8 mouse cellular contexts compared by ENCODE assay signal in genomic region chr7:16463214-16463613, GRCm38 (mm10). TPM values are rescaled to one million over a fixed set of nuclear protein-coding genes. Genes with fewer than 3 reads are reported as not detected.
DNase-seq lines count a peak whose midpoint lies in the region; ATAC-seq and TF ChIP-seq lines count a peak whose summit lies in the region.

No protein-coding gene starts in this region.

- peaks cover 40% of the 10 kb centered on the region for H3K27me3 ChIP-seq in forebrain, embryonic 12.5 days

- peak; percentile 8; the same call in 1 of the 2 replicates for ATAC-seq in forebrain, embryonic 12.5 days (ENCODE audit: low FRiP score)
- peak; percentile 76 to 81 for ATAC-seq in hematopoietic stem cell, adult 5-6 weeks (replicated peaks in 1 of 2; ENCODE audit: insufficient read depth in 1 of 2, low FRiP score in 2 of 2, low TSS enrichment in 1 of 2, low read depth in 1 of 2, poor library complexity in 2 of 2, severe bottlenecking in 2 of 2)

- no peak overlapping the region for H3K9ac ChIP-seq in ES-E14 (ENCODE audit: insufficient read depth, low read depth, low read length, poor library complexity, severe bottlenecking)
- H3K9ac ChIP-seq in forebrain, embryonic 12.5 days, result no peak overlapping the region

- no peak overlapping the region for H3K4me2 ChIP-seq in forebrain, embryonic 12.5 days

- no peak overlapping the region for H3K4me3 ChIP-seq in ES-E14 (ENCODE audit: insufficient read depth in 1 of 2, low read depth in 1 of 2, low read length in 2 of 2, poor library complexity in 1 of 2, severe bottlenecking in 1 of 2)
- H3K4me3 ChIP-seq in forebrain, embryonic 12.5 days (replicated peaks), result no peak overlapping the region

- DNase-seq in ES-E14 (ENCODE audit: low read depth, low spot score), result peak; percentile 80
- DNase-seq in brain, adult 2 months (ENCODE audit: low read depth, low spot score), result peak; percentile 72
- DNase-seq in layer of hippocampus, postnatal 14 days (ENCODE audit: low spot score in 2 of 2), result peak; percentile 75 to 81
- peak; percentile 89 for DNase-seq in mesoderm, embryonic 11.5 days (ENCODE audit: low read depth, low spot score)
- DNase-seq in right cerebral cortex, postnatal 14 days, result peak; percentile 83
- DNase-seq in urinary bladder, postnatal 14 days (ENCODE audit: low spot score), result peak; percentile 85

- in situ Hi-C loops in ES-E14 (cut with MboI; ENCODE audit: low sequenced_read_pairs in 2 of 2, unreplicated experiment in 2 of 2), result no loop called here

- no peaks in the 10 kb centered on the region for H3K9me3 ChIP-seq in ES-E14 (ENCODE audit: control insufficient read depth, insufficient read depth, low read depth, low read length)
- H3K9me3 ChIP-seq in forebrain, embryonic 12.5 days, result no peaks in the 10 kb centered on the region

- H3K4me1 ChIP-seq in ES-E14 (ENCODE audit: control insufficient read depth in 2 of 2, insufficient read depth in 2 of 2, low read length in 2 of 2, poor library complexity in 1 of 2), result peaks cover 0 to 4% of the 10 kb centered on the region in 2 experiments; a peak in 1 of 4 replicates
- peaks cover 6% of the 10 kb centered on the region; the same call in 1 of the 2 replicates for H3K4me1 ChIP-seq in forebrain, embryonic 12.5 days

- no peaks in the 10 kb centered on the region for H3K36me3 ChIP-seq in ES-E14 (ENCODE audit: control insufficient read depth, insufficient read depth, low read length, poor library complexity, severe bottlenecking)
- no peaks in the 10 kb centered on the region for H3K36me3 ChIP-seq in forebrain, embryonic 12.5 days (replicated peaks)

- WGBS in forebrain, embryonic 12.5 days, result 1% methylated on average over 14 of the region's 14 CpGs

- H3K27ac ChIP-seq in ES-E14 (ENCODE audit: insufficient read depth, low read depth, low read length, poor library complexity, severe bottlenecking), result no peak overlapping the region
- H3K27ac ChIP-seq in forebrain, embryonic 12.5 days, result no peak overlapping the region

TF ChIP-seq in ES-E14, 5 proteins besides CTCF, POLR2A, EP300 and RAD21:
- TF ChIP-seq ZNF384 (IDR thresholded peaks at IDR 0.05; ENCODE audit: low read depth, low read length) (no peak), HCFC1 (IDR thresholded peaks at IDR 0.05; ENCODE audit: borderline replicate concordance, insufficient read depth, low read length) (no peak), ZC3H11A (IDR thresholded peaks at IDR 0.05; ENCODE audit: borderline replicate concordance, low read depth, low read length) (no peak), CHD2 (IDR thresholded peaks at IDR 0.05; ENCODE audit: low read depth, low read length) (no peak), MAFK (IDR thresholded peaks at IDR 0.05; ENCODE audit: insufficient read depth, low read depth, low read length) (no peak)

RNA-seq across cellular contexts. Expression of gene Tmem160, which starts 10.6 kb away (rescaled TPM):
- total RNA-seq in ES-E14 (2012; rRNA removed), result 82.7 and 117 TPM in 2 replicates
- 42.4 and 53.1 TPM in 2 replicates for polyA plus RNA-seq in forebrain, embryonic 12.5 days (2016; fragmentation: Nextera tagmentation; extraction: Ambion mirVana)
- total RNA-seq in hematopoietic stem cell, adult 5-6 weeks (2017), result 6.1 and 11.9 TPM in 2 replicates
- 10 to 100 TPM; 90.2 to 90.8 TPM for total RNA-seq in layer of hippocampus, postnatal 14 days (2021)

RNA-seq across cellular contexts. Expression of gene Npas1, which starts 14.3 kb away (rescaled TPM):
- 0.22 and 0.48 TPM in 2 replicates for total RNA-seq in ES-E14 (2012; rRNA removed)
- 1.8 and 2.0 TPM in 2 replicates for polyA plus RNA-seq in forebrain, embryonic 12.5 days (2016; fragmentation: Nextera tagmentation; extraction: Ambion mirVana)
- total RNA-seq in hematopoietic stem cell, adult 5-6 weeks (2017), result not detected in 2 replicates
- total RNA-seq in layer of hippocampus, postnatal 14 days (2021), result 10 to 100 TPM; 19.7 to 23.6 TPM

Comparison
In these comparisons a context has a peak if more than half of its experiments do, and no peak if none do; other contexts are left out.
1. RNA of gene Npas1, which starts 14.3 kb away (total RNA-seq): 19.7 to 23.6 TPM in layer of hippocampus, postnatal 14 days; 0.22 to 0.48 TPM in ES-E14 and not detected in hematopoietic stem cell, adult 5-6 weeks; every median in the first group is over 10 times any median in the second.
2. Peak in every context shown above with its lines, with median percentiles within 50 percentile points of each other: DNase-seq.